Mouse (Mus musculus): ENCODE measurements at regions not wholly inside any gene's neighbourhood (a gene's known extent, or its start where the extent isn't known, plus 50 kb on each side); places are given as distances from the start of the nearest gene placed in this dataset.

GRCm38 (mm10) chr5:64602356-64602936 lies 200.7 kb upstream of the Klf3 start:
- TF ChIP-seq CTCF (IDR thresholded peaks at IDR 0.05; ENCODE audit: control insufficient read depth, insufficient read depth, insufficient read length) = no peak
- no peak for TF ChIP-seq MYOG (IDR thresholded peaks at IDR 0.05; ENCODE audit: control insufficient read depth, extremely low read depth, insufficient read length)
- no peak for TF ChIP-seq USF1 (IDR thresholded peaks at IDR 0.05; ENCODE audit: low read depth)
- no peak for TF ChIP-seq MAX (IDR thresholded peaks at IDR 0.05)
- no peak for TF ChIP-seq FOSL1 (IDR thresholded peaks at IDR 0.05; ENCODE audit: insufficient read depth, low read length, poor library complexity, severe bottlenecking)
- no peak for TF ChIP-seq CEBPB (IDR thresholded peaks at IDR 0.05; ENCODE audit: low read depth)
- TF ChIP-seq MYOD1 (IDR thresholded peaks at IDR 0.05; ENCODE audit: control insufficient read depth, insufficient read length, low read depth) = no peak
